Mouse (Mus musculus): ENCODE measurements around the gene Skp1a. TPM values are rescaled to one million over a fixed set of nuclear protein-coding genes. Genes with fewer than 3 reads are reported as not detected.

The Skp1a gene
- polyA plus RNA-seq, 1 experiment from 2014 or later = 1,204 TPM

DNA sequence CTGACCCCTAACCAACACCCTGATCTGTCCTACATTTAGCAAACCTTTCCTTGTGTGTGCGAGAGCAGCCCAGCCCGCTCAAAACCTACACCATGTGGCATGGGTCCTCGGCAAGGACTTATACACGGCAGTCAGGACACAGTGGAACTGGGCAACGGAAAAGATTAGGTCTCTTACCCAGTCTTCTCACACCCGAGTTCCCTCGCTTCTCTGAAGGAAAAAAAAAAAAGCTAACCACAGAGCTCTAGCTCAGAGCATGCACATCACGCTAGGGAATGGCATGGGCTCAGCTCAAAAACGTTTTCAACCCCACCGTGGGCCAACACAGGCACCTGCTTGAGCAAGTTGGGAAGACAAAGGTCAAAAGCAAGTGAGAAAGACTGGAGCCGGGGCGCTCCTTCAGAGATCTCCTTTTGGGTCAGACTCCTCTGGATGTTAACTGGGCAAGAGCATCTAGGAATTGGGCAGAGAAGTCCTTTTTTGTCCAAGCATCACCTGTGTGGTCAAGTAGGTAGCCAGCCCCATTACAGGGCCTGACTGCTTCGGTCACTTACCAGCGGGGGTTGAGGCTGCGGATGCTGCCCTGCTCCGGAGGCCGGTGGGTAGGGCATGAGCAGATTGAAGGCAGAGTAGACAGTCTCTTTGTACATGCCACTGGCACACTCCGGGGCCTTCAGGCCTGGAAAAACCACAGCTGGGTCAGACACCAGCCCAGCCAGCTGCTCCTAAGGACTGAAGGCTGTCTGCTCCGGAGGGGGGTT, 50.0 kb downstream of the Skp1a start:
- Histone ChIP-seq H3K9ac (no peak overlapping the region), H3K27me3 (peaks cover 52% of the 10 kb centered on the region), H3K4me2 (peak overlapping the region; percentile 88), H3K4me1 (replicated peaks) (peaks cover 33% of the 10 kb centered on the region), H3K9me3 (no peaks in the 10 kb centered on the region), H3K4me3 (peak overlapping the region; percentile 63), H3K36me3 (no peaks in the 10 kb centered on the region), H3K27ac (replicated peaks) (no peak overlapping the region)
- no peak for ATAC-seq (ENCODE audit: low read depth)
- WGBS = 66% methylated on average over 19 of the region's 19 CpGs

DNA sequence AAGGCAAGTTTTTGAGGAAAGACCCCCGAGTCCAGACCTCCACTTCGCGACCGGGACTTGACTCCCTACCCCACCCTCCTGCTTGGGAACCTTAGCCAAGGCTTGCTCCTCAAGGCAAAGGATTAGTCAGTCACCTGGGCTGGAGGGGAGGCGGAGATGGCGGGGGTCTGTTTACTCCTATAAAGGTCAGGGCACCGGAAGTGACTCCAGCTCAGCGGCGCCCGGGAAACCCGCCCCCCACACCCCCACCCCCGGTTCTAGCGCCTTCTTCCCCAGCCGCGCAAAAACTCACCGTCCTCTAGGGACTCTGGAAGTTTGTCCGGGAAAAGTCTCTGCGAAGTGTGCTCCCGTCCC, 50.6 kb downstream of the Skp1a start:
- no peaks in the 10 kb centered on the region for H3K9me3 ChIP-seq
- H3K36me3 ChIP-seq = no peaks in the 10 kb centered on the region
- H3K27me3 ChIP-seq = peaks cover 52% of the 10 kb centered on the region
- 2% methylated on average over 18 of the region's 19 CpGs for WGBS
- H3K4me1 ChIP-seq (replicated peaks) = peaks cover 40% of the 10 kb centered on the region
- peak overlapping the region; percentile 66 for H3K9ac ChIP-seq
- ATAC-seq (ENCODE audit: low read depth) = peak; percentile 21; the same call in 1 of the 2 replicates
- H3K27ac ChIP-seq (replicated peaks) = no peak overlapping the region
- peak overlapping the region; percentile 63 for H3K4me3 ChIP-seq
- H3K4me2 ChIP-seq = peak overlapping the region; percentile 88

DNA sequence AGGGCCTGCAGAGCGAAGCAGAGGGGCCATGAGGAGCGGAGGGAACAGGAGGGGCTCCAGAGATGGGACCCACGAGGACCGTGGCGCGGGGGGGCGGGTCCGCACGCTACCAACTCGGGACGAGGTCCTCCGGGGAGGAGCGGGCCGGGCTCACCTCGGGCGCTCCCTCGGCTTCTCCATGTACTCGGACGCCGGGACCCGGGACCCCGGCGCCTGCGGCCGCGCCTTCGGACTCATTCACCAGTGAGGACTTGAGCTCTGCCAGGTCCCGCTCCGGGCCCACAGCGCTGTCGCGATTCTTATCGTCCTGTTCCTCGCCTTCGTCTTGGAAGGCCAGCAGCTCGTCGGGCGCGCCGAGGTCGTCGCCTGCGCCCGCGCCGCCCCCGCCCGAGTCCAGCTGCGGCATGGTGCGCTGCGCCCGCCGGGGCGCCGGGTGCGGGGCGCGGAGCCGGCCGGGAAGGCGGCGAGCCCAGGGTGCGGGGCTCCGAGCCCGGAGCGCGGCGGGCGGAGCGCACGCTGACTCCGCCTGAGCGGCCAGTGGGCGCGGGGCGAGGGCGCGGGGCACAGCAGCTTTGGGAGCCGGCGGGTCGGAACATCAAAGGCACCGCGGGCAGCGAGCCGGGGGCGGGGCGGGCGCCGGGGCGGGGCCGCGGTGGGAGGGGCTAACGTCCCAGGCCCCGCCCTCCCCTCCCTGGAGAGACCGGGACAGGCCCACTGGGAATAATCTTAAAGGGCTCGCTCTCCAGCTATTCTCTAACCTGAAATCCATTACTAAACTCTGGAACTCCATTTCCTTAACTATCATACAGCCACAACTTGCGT, 51.2 kb downstream of the Skp1a start, which contains the start of gene Tcf7:
Tcf7 (minus strand) TSS at position 241 of the 822 bp plus-strand sequence.
- H3K4me2 ChIP-seq = peak within 1 kb of the TSS; percentile 88
- H3K4me3 ChIP-seq = peak within 1 kb of the TSS; percentile 63
- under 1% methylated on average over 60 of the region's 97 CpGs for WGBS
- no peaks in the 10 kb centered on the region for H3K9me3 ChIP-seq
- H3K9ac ChIP-seq = peak within 1 kb of the TSS; percentile 66
- peaks cover 52% of the 10 kb centered on the region for H3K27me3 ChIP-seq
- H3K36me3 ChIP-seq = no peaks in the 10 kb centered on the region
- H3K4me1 ChIP-seq (replicated peaks) = peaks cover 40% of the 10 kb centered on the region
- peak; percentile 62 for ATAC-seq (ENCODE audit: low read depth)
- H3K27ac ChIP-seq (replicated peaks) = no peak within 1 kb of the TSS

DNA sequence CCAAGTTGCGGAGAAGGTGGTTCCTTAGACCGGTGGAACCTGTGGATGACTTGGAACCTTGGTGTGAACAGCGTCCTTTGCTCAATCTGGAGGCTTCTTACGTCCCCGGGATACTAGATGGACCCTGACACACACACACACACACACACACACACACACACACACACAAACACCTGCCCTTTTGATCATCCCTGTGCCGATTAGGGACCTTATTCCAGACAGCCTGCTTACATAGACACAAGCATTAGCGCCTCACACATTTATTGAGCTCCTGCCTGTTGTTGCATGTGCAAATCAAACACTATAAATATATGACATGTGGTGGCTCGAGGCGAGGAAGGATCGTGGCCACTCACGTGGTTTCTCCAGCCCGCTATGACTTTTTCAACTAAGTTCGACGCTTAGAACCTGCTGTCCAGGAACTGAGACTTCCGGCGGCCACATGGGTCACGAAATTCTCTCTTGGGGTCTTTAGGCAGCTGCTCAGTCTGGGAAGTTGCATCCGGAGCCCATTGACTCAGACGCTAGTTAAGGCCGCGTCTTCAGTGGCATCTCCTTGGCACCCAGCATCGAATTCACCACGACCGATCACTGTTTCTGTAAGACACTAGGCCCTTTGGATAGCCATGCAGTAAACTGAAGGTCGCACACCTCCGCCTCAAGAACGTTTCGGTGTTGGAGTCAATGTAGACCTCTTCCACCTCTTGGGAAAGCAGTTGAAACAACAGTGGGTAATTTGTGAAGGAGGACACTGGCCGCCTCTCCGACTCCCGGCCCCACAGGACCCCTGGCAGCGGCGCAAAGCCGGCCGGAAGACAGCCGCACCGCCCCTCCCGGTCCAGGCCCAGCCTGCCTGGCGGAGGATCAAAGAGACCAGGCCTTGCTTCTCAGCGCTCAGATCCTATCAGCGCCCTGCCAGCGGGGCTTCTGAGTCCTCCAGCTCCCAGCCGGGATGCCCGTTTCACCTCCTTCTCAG, 52.1 kb downstream of the Skp1a start:
- H3K4me2 ChIP-seq = peak overlapping the region; percentile 88
- H3K9ac ChIP-seq = peak overlapping the region; percentile 26; the same call in 1 of the 2 replicates
- 8% methylated on average over 44 of the region's 44 CpGs for WGBS
- H3K36me3 ChIP-seq = no peaks in the 10 kb centered on the region
- H3K9me3 ChIP-seq = no peaks in the 10 kb centered on the region
- peaks cover 40% of the 10 kb centered on the region for H3K4me1 ChIP-seq (replicated peaks)
- peaks cover 52% of the 10 kb centered on the region for H3K27me3 ChIP-seq
- no peak for ATAC-seq (ENCODE audit: low read depth)
- H3K27ac ChIP-seq (replicated peaks) = no peak overlapping the region
- peak overlapping the region; percentile 63 for H3K4me3 ChIP-seq

DNA sequence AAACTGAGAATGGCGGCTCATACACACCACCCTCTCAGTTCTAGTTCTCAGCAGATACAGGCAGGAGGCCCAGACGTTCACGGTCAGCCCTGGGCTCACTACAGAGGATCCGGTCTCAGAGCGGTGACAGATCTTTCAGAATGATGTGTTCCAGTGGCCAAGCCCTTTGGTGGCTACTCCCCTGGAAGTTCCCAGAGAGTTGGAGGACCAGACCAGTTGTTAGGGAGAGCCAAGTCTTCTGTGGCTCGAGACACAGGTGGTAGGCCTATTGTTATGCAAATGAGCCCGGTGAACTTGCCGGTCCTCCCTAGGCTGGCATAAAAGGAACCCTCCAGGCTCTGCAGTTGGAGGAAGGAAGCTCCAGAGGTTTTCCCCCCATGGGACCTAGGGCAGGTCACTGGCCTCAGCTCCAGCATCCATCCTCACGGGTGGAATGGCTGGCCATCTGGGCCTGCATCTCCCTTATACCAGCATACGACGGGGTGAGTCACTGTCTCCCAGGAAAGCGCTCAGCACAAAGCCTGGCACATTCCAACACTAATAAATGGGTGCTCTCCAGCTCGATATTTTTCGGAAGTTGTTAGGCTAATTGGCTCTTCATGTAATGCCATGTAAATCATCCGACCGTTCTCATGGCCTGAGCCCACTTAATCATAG, 54.6 kb downstream of the Skp1a start:
- ATAC-seq (ENCODE audit: low read depth) = no peak
- Histone ChIP-seq H3K27ac (replicated peaks) (no peak overlapping the region), H3K9me3 (no peaks in the 10 kb centered on the region), H3K36me3 (no peaks in the 10 kb centered on the region), H3K27me3 (peaks cover 48% of the 10 kb centered on the region), H3K4me2 (no peak overlapping the region), H3K9ac (0 out of 2 replicates have a peak overlapping the region, but pooled peaks have one; percentile 8), H3K4me3 (no peak overlapping the region), H3K4me1 (replicated peaks) (peaks cover 40% of the 10 kb centered on the region)
- 9% methylated on average over 16 of the region's 16 CpGs for WGBS

DNA sequence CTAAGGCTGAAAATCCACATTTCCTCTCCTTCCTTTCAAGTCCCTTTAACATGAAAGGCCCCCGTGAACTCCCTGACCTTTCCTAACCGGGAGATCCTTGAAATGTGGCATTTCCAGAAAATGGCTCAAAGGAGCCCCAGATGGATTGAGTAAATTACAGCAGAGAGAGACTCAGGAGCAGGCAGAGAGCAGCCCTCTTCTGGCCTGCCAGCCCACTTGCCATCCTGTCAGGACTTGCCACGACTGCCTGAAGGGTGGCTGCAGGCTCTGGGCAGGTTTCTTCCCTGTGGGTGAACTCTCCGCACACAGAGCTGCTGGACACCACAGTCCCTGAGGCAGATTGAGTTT, 55.1 kb downstream of the Skp1a start:
- Histone ChIP-seq H3K4me2 (no peak overlapping the region), H3K9me3 (no peaks in the 10 kb centered on the region), H3K9ac (0 out of 2 replicates have a peak overlapping the region, but pooled peaks have one; percentile 8), H3K36me3 (no peaks in the 10 kb centered on the region), H3K4me3 (no peak overlapping the region), H3K4me1 (replicated peaks) (peaks cover 40% of the 10 kb centered on the region), H3K27ac (replicated peaks) (no peak overlapping the region), H3K27me3 (peaks cover 43% of the 10 kb centered on the region)
- ATAC-seq (ENCODE audit: low read depth) = no peak
- 8% methylated on average over 4 of the region's 4 CpGs for WGBS

DNA sequence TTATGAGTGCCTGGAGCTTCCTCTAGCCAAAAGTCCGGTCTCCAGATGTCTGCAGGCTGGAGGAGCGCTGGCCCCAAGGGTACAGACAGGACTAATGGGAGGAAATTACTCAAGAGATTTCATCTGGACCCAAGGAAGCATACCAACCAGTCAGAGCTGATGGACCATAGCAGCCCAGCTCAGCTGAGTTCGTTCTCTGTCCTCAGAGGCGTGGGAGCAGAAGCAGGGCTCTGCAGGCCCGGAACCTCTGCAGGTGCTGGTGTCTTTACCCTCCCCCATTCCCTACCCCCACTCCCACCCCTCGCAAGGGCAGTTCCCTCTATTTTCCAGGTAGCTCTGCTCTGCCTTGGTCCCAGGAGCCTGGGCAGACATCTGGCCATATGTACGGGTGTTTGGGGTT, 60.6 kb downstream of the Skp1a start:
- Histone ChIP-seq H3K27ac (replicated peaks) (no peak overlapping the region), H3K9me3 (no peaks in the 10 kb centered on the region), H3K9ac (no peak overlapping the region), H3K4me1 (replicated peaks) (peaks cover 1% of the 10 kb centered on the region), H3K36me3 (no peaks in the 10 kb centered on the region), H3K27me3 (no peaks in the 10 kb centered on the region), H3K4me2 (no peak overlapping the region), H3K4me3 (no peak overlapping the region)
- WGBS = 79% methylated on average over 7 of the region's 7 CpGs
- no peak for ATAC-seq (ENCODE audit: low read depth)

DNA sequence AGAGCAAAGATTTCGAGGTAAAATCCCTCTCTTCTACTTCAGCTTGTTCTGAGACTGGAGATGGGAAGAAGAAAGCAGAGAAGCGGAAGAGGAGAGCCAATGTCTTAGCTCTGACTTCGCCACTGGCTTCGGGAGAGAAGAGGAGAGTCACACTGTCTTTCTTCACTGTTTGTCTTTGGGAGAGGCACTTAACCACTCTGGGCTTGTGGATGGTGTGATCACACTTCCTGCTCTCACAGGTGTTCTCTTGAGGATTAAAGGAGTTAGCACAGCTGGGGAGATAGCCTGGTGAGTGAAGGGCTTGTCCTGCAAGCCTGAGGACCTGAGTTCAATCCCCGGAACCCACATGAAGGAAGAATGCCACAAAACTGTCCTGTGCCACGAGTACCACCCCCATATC, 61.1 kb downstream of the Skp1a start:
- 72% methylated on average over 6 of the region's 6 CpGs for WGBS
- Histone ChIP-seq H3K27me3 (no peaks in the 10 kb centered on the region), H3K9me3 (no peaks in the 10 kb centered on the region), H3K4me2 (no peak overlapping the region), H3K4me1 (replicated peaks) (no peaks in the 10 kb centered on the region), H3K36me3 (no peaks in the 10 kb centered on the region), H3K4me3 (no peak overlapping the region), H3K27ac (replicated peaks) (no peak overlapping the region), H3K9ac (no peak overlapping the region)
- ATAC-seq (ENCODE audit: low read depth) = no peak

DNA sequence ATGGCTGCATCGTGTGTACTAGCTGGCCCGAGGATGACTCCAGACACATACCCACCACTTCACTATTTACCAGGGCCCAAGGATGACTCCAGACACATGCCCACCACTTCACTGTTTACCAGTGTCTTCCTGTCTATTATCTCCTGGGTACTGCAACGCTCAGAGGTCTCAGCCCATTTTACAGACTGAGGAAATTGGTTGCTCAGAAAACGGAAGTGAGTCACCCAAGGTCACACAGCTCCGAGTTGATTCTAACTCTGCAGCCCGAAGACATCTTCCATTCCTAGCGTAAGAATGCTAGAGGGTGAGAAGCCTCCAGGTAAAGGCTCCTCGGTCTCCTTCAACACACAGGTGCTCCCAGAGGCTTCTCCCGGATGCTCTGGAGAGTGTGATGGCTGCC, 62.3 kb downstream of the Skp1a start:
- Histone ChIP-seq H3K4me1 (replicated peaks) (no peaks in the 10 kb centered on the region), H3K36me3 (no peaks in the 10 kb centered on the region), H3K27me3 (no peaks in the 10 kb centered on the region), H3K9me3 (no peaks in the 10 kb centered on the region), H3K4me2 (no peak overlapping the region), H3K4me3 (no peak overlapping the region), H3K9ac (no peak overlapping the region), H3K27ac (replicated peaks) (no peak overlapping the region)
- no peak for ATAC-seq (ENCODE audit: low read depth)
- WGBS = 88% methylated on average over 9 of the region's 9 CpGs

Data from neural tube, embryonic 13.5 days (tissue).